Mouse (Mus musculus) lung, postnatal 25 days (tissue): ENCODE results near the gene Dpp3.
"Not testable (repeated sequence)": the region's sequence is repeated elsewhere in the genome, so short reads cannot be mapped to it uniquely, and the experiment has no call there.

Experiments used
- DNase-seq: peaks from one replicate; pipeline ENCODE4 v3.0.0; 2022; ENCODE audit warnings: low spot score

Dpp3 gene

DNA sequence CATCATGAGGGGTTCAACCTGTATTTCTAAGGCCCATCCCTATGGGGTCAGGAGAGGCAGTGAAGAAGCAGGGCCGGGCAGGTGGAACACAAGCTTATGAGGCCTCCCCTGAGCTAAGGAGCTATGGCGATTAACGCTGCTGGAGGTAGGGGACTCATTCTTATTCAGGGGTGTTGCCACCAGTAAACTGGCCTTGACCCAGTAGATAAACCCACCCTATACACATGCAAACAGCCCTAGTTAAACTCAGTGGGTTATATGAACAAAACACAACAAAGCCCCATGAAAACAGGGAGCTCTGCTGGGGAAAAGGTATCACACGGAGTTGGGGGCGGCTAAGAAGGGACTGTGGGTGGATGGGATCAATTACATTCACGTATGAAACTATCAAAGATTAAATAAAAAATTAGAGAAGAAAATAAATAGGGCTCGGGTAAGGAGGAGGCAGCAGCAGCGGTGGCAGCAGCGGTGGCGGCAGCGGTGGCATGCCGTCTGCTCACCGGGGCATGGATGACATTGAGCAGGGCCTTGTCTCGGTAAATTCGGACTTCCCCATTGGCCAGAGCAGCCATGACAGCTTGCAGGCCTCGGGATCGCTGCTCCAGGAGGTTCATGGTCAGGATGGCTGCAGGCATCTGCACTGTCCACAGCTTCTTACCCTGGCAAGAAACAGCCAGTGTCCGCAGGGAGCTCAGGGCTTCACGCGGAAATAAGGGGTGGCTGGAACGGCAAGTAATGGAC is 31.1 kb downstream of the Dpp3 start:
- DNase-seq: no peak

DNA sequence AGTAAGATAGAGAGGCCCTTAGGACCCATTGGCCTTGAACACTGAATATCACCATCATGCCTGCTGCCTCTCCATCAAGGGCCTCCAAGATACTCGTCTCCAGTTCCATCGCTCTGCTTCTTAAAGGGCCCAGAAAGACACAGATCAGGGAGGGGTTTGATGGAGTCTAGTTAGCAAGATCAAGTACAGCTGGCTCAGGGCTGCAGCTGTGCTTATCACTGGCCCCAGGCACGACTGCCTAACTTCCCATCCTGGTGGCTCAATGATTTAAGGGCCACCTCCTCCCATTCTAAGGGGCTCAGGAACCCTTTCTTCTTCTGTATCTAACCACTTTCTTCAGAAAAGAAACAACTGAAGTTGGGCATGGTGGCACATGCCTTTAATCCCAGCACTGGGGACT is 36.3 kb downstream of the Dpp3 start:
- no peak for DNase-seq

GRCm38 (mm10) chr19:4889791-4890190 is 38.3 kb downstream of the Dpp3 start:
- no peak for DNase-seq

DNA sequence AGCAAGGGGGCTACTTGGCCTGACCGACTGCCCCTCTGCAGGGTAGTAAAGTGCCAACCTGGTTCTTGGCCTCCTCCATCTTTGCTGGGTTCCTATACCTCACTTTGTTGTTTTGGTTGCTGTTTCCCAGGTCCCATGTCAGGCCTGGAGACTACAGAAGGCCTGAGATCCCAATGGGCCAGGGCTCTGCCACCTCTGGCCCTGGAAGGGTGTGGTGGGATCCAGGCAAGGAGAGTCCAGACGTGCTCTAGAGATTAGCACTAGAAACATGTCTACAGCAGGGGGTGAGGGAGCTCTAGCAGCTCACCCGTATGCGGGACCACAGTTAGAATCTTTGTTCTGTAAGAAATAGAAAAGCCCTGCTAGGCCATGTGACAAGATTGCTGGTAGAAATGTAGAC is 44.1 kb downstream of the Dpp3 start:
- no peak for DNase-seq

DNA sequence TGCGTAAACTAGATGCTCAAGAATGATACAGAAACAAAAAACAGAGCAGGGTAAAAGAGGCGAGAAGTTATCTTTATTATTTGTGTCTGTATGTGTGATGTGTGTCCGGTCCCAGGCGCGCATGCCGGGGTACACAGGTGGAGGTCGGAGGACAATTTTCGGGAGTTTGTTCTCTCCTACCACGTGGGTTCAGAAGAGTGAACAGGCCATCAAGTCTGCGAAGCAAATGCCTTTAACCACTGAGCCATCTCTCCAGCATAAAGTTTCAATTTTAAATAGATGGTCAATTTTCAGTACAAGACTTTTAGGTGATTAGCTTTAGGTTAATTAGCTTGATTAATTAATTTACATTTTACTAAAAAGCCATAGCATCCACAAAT is 48.8 kb downstream of the Dpp3 start:
- DNase-seq: no peak

GRCm38 (mm10) chr19:4878405-4879323 is 49.4 kb downstream of the Dpp3 start, which contains the start of gene Zdhhc24:
TSS of gene Zdhhc24 (plus strand) at chr19:4878668.
- peak; percentile 96 for DNase-seq

GRCm38 (mm10) chr19:4877785-4878184 is 50.3 kb downstream of the Dpp3 start, which contains the start of gene Actn3:
TSS of gene Actn3 (minus strand) at chr19:4877909.
- DNase-seq: peak; percentile 21

- DNase-seq: no peak
Measured at GRCm38 (mm10) chr19:4876755-4877154, 51.3 kb downstream of the Dpp3 start.

- DNase-seq: no peak
Measured at GRCm38 (mm10) chr19:4876241-4876640, 51.8 kb downstream of the Dpp3 start.

GRCm38 (mm10) chr19:4874613-4875012 is 53.5 kb downstream of the Dpp3 start:
- DNase-seq: not testable (repeated sequence)

DNA sequence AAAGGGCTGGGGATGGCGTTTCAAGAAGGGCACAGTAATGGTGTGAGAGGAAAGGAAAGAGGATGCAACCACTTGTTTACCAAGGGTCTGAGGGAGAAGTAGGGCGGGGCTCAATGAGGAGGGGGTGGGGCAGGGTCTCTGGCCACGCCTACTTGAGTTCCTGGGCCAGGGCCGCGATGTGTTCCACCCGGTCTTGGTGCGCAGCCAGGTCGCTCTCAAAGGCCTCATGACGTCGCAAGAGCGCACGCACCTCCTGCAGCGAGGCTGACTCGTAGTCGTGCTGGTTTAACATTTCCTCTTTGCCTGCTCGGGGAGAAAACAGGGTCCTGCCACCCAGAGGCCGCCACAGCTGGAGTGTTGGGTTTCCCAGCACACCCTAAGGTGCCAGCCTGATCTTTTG is 62.9 kb downstream of the Dpp3 start:
- no peak for DNase-seq

DNA sequence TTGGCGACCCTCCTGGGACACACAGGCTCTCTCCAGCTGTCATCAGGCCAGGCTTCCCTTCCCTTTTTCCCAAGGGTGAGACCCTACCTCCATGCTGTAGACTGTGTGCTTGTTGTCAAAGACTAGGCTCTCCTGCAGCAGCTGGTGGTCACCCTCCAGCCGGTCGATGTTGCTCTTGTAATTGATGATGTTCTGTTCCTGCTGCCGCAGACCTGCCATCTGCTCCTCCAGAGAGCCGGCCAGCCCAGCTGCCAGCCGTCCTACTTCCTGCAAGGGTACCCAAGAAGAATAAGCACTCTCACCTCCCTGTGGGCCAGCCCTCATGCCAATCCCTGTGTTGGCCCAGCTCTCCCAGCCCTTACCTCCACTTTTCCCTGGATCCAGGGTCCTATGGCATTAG is 65.0 kb downstream of the Dpp3 start:
- DNase-seq: no peak

GRCm38 (mm10) chr19:4859081-4859480 is 69.0 kb downstream of the Dpp3 start:
- DNase-seq: no peak
